Mouse (Mus musculus): Measurements from ENCODE around the gene Vps29. TPM values are rescaled to one million over a fixed set of nuclear protein-coding genes. Genes with fewer than 3 reads are reported as not detected.

Vps29 gene
- 10 to 100 TPM; 75.8 to 77.1 TPM for total RNA-seq (2023)

GRCm38 (mm10) chr5:122353807-122354491, at the start of gene Vps29, which contains the start of gene Rad9b:
Gene Vps29 (plus strand): TSS chr5:122354369.
Gene Rad9b (minus strand): TSS chr5:122354233.

GRCm38 (mm10) chr5:122371591-122372191, 17.5 kb downstream of the Vps29 start, which contains the start of gene Gpn3:
Gene Gpn3 (plus strand): TSS chr5:122371876.

GRCm38 (mm10) chr5:122372192-122372769, 18.1 kb downstream of the Vps29 start, which contains the start of gene Fam216a:
Gene Fam216a (minus strand): TSS chr5:122372364.

GRCm38 (mm10) chr5:122391786-122392180, 37.6 kb downstream of the Vps29 start, which contains the start of gene Arpc3:
Gene Arpc3 (plus strand): TSS chr5:122391878.

Other genes with a start within 250 kb of the Vps29 start
- gene Ccdc63, start 213.5 kb upstream of the Vps29 start, total RNA-seq (2023): under 1 TPM in 1 of 2 experiments, not detected in 1; 0.43 TPM
- gene Ppp1cc, start 196.1 kb upstream of the Vps29 start, total RNA-seq (2023): 100 to 1,000 TPM; 119 to 122 TPM
- 10 to 100 TPM; 24.6 to 26.4 TPM for gene Hvcn1, start 147.6 kb upstream of the Vps29 start, total RNA-seq (2023)
- gene Tctn1, start 89.9 kb upstream of the Vps29 start, total RNA-seq (2023): 1 to 10 TPM; 4.6 to 5.1 TPM
- 10 to 100 TPM; 23.0 to 24.8 TPM for gene Pptc7, start 70.0 kb upstream of the Vps29 start, total RNA-seq (2023)
- gene Rad9b, start 136 bp upstream of the Vps29 start, total RNA-seq (2023): 1 to 10 TPM; 1.0 to 1.6 TPM
- 10 to 100 TPM; 21.4 to 23.2 TPM for gene Gpn3, start 17.5 kb downstream of the Vps29 start, total RNA-seq (2023)
- gene Fam216a, start 18.0 kb downstream of the Vps29 start, total RNA-seq (2023): 1 to 10 TPM; 3.7 to 4.6 TPM
- gene Arpc3, start 37.5 kb downstream of the Vps29 start, total RNA-seq (2023): 100 to 1,000 TPM; 641 to 699 TPM
- gene Anapc7, start 67.3 kb downstream of the Vps29 start, total RNA-seq (2023): 10 to 100 TPM; 21.3 to 24.6 TPM
- 100 to 1,000 TPM; 102 to 110 TPM for gene Atp2a2, start 147.9 kb downstream of the Vps29 start, total RNA-seq (2023)